Mouse (Mus musculus) lung, adult 18-20 months (tissue): ENCODE data around the gene Trpm7.

Experiments
- DNase-seq, 2 experiments: peaks; one replicate each; pipeline ENCODE4 v3.0.0; 2022; ENCODE audit warnings: mixed read lengths in 2 of 2

Gene Trpm7

DNA sequence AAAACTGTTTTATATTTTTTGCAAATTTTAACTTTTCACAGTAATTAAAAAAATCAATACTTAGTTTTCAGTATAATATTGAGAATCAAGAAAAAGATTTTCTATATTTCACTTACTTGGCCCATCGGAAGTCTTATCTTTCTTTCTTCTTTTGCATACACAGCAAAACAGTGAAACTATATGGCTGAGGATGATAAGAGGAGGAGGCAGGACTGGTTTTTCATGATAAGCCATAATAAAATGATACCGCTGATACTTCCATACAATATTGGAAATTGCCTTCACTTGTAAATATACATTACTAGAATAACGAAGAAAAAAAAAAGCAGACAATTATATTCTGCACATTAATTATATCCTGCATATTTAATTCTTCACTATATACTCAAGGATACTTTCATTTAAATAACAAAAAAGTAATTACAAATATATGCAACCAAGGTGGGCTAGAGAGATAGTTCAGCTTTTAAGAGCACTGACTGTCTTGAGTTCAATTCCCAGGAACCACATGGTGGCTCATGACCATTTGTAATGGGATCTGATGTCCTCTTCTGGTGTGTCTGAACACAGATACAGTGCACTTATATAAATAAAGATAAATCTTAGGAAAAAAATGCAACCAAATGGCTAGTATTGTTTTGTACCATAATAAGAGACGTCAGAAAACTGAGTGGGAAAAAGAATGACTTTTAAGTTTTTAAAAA is 59.2 kb downstream of the Trpm7 start:
- DNase-seq: no peak

DNA sequence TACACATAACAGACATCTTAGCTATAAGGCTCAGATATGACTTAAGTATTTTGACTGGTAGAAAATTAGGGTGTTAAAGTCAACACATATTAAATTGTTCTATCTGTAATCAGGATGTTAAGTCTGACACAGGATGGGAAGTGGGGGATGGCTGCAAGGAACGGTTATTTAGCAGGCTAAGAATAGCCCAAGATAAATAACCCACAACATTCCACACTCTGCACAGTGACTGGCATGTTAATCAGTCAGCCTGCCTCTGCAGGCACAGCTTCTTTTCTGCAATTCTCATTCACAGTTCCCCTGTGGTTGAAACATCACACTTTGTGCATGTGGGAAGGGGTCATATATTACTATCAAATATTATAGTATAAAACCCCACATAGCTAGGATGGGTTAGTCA is 60.2 kb downstream of the Trpm7 start:
- no peak for DNase-seq

DNA sequence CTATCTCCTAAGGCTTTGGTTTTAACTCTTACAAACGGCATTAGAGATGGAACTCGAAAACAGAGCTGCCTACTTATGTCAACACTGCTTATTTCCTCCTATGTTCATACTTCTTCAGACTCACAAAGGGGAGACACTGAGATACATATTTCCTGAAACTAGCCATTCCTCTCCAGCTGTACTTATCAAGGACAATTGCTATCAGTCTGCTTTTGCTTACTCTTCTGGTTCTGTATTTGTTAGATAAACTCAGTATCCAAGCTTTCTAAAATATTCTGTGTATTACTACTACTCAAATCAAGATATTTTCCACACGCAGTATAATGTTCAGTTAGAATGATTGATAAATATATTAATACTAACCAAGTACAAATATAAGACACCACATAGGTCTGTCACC is 74.0 kb downstream of the Trpm7 start:
- no peak for DNase-seq

DNA sequence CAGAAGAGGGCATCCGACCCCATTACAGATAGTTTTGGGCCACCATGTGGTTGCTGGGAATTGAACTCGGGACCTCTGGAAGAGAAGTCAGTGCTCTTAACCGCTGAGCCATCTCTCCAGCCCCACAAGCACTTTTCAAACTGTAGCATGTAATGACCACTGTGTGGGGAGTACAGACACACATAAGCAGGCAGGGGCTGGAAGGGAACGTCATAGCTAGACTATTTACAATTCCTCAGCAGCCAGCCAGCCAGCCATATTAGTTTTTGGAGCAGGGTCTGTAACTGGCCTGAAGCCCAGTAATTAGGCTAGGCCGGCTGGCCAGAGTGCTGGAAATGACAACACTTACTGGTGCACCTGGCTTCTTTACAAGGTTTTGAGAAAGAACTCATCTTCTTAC is 77.6 kb downstream of the Trpm7 start:
- no peak for DNase-seq

DNA sequence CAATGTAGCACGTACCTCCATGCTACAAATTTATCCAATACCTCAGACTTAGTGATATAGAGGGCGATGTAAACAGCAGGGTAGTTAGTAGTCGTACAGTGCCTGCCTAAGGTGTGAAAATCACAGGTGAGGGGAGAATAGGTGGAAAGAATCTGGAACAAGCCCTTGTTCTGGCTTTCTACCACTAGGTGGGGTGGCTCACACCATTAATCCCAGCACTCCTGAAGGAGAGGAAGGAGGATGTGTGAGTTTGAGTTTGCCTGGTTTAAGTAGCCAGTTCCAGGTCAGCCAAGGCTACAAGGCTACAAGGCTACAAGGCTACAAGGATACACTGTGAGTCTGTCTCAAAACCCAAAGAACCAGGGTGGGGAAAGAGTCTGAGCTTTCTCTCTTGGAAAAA is 80.3 kb downstream of the Trpm7 start:
- DNase-seq: no peak

DNA sequence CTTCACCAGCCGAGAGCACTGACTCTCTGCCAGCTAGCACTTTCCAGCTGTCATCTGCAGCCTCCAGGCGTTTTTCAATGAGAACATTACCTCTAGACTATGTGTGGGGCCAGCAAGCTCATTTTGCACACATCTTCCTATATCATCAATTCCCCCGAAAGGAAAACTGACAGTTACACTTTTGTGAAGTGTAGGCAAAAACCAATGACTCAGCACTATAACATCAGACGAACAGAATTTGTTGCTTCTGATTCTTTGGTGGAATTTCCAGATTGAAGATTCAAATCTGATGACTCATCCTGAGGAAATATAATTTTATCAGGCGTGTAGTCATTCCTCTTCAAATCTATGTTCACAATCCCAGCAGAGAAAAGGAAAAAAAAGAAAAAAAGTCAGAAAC is 83.4 kb downstream of the Trpm7 start:
- no peak for DNase-seq

DNA sequence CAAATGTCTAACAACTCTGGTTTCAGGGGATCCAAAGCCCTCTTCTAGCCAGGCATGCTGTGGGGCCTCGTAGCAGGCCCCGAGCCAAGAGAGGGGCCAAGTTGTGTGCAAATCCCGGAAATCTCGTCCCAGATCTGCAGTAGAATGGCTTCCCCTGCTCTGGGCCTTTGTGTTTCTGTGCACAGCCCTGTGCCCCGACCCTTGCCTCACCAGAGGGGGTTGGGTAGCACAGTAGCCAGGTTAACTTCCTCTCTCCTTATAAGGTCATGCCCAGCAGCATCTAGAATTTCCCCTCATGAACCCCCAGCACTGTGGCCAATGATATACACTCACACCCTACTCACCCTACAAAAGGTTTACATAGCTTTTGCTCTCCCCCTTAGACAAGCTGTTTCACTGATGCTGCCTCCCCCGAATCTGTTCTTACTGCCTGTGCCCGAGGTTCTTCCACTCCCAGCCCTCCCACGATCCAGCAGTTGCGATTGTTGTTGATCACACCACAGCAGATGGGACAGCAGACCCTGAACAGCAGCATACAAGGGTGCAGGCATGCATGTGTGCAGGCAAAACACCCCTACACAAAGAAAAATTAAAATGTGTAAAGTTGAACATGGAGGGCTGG is 88.2 kb downstream of the Trpm7 start:
- DNase-seq: no peak

DNA sequence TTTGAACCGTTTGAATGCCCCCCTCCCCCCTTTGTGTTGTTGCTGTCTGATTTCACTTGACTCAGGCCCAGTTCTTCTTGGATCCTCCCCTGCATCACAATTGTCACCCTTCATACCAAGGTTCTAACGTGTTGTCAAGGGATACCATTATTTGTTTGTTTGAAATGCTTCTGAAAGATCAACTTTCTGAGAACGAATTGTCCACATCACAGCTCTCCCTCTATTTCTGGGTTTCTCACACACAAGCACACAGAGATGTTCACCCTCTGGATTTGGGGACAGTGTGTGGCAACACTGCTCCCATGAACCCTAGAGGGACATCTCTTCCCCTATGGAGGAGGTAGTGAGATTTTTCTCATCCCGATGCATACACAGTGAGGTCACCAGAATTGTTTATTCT is 92.7 kb downstream of the Trpm7 start, which contains the start of gene Usp50:
Gene Usp50, minus strand, starts transcription at position 101 of the 400 bp plus-strand sequence.
- no peak for DNase-seq

DNA sequence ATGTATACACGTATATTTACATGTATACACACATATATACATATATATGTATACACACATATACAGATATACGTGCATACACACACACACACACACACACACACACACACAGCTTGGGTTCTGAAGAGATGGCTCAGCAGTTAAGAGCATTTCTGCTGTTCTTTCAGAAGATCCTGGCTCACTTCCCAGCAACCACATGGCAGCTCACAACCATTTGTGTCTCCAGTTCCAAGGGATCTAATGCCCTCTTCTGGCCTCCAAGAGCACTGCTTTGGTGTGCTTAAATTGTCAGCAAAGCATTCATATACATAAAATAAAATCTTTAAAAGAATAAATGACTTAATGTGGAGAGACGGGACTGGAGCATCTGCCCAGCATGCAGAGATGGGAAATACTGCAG is 93.6 kb downstream of the Trpm7 start:
- DNase-seq: peak; percentile 47 to 69

DNA sequence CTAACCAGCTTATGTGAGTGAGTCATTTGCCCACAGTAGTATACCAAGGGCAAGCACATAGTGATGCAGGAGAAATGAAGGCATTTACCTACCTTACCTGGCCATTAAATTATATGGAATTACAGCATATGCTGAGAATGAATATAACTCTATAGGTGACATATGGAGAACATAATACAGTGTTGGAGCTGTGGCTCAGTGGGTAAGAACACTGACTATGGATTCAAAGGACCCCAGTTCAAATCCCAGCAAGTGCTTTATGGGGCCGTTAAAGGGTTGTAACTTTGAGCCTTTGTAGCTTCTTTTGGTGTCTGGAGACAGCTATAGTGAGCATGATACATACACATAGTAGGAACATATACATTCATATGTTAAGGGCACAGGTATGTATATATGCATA is 94.6 kb downstream of the Trpm7 start:
- DNase-seq: no peak

DNA sequence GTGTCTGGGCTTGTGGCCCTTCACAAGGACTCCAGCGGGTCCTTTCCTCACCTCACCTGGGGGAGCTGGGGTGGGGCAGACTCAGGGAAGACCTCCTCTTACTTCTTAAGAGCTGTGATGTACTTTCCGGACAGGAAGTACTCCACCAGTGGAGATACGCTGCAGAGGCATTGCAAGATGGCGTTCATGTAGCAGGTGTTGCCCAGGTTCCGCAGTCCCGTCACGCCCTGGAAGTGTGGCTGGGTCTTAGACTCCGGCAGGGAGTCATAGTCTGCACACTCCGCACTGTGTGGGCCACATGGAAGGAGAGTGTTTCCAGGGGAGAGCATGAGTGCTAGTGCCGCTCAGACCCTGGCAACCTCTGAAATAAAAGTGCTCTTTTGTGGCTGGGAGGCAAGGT is 95.7 kb downstream of the Trpm7 start:
- no peak for DNase-seq

DNA sequence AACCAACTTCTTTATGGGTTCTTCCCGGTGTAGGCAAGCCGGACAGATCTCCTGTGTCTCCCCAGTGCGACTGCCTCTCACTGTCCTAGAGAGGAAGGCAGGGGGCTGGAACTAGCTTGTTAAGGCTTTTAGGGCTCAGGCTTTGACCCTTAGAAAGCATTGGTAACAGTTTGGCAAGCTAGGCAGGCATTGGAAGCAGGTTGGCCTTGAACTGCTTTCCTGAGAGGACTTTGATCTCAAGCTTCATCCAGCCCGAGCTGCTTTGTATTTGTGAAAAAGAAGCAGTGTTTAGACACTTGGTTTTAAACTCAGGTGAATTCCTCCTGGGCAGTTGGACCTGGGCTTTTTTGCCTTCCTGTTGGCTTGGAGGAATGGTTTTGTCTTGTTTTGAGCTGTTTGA is 97.2 kb downstream of the Trpm7 start:
- DNase-seq: no peak

DNA sequence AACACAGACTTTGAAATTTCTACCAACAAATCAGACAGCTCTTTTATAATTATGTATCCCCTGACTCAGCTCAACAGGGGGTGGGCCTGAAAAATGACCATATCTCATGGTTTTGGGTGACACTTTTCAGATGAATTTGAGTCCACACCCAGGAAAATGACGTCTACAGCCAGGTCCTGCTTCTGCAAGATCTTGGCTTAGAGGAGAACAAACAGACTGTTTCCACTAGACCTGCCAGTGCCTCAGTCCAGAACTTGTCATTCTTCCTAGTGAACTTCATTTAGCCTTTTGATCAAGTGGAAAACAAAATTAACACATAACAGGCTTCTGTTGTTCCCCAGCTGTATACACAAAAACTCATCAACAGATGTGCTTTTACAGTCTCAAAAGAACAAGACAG is 99.6 kb downstream of the Trpm7 start:
- no peak for DNase-seq

DNA sequence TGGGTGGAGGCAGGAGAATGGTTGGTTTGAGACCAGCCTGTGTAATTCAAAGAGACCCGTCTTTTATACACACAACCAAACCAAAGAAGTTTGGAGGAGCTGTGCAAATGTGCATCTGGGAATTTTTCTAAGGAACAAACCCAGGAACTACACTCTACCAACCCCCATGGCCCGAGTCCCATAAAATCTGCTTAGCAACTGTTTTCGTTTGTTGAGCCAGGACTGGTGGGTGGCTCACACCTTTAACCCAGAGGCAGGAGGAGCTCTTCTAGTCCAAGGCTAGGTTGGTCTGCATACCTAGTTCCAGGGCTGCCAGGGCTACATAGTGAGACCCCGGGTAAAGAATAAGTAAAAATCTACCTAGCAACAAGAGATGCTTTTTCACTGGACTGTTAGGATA is 100.1 kb downstream of the Trpm7 start:
- DNase-seq: no peak

DNA sequence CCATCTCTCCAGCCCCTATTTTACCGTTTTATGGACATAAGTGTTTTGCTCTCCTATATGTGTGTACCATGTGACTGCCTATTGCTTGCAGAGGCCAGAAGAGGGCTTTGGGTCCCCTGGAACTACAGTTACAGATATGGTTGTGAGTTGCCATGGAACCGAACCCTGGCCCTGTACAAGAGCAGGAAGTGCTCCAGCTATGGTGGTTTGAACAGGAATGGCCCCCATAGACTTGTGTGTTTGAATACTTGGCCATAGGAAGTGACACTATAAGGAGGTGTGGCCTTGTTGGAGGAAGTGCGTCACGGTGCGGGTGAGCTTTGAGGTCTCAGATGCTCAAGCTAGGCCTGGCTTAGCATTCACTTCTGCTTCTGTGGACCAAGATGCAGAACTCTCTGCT is 103.8 kb downstream of the Trpm7 start:
- no peak for DNase-seq

DNA sequence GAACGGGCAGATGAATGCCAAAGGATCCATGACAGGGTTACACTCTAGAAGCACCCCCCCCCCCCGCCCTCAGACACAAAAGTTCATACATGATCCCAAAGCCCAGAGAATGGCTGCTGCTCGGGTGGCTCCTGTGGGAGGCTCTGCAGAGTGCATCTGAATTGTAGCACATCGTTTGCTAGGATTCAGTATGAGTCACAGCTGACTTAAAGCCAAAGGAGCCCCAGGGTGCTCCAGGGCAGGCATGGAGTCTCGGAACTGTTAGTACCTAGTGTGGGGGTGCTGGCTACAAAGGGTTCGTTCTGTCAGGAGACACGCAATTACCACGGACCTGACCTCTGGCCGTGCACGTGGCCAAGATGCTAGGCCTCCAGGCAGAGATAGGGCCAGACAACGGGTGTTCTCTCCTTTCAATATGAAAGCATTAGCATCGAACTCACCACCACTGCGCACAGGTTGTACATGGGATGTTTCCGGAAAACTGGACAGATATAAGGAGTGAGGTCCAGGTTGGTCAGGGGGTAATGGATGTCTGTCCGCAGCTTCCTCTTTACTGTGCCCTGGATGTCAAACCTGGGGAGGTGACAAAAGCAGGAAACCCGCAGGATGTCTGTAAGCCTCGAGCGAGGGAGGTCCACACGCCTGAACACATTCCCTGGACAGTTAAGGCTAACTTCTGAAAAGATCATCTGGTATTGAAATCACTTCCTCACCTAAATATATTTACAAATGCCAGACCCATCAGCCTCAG is 106.4 kb downstream of the Trpm7 start:
- DNase-seq: no peak

DNA sequence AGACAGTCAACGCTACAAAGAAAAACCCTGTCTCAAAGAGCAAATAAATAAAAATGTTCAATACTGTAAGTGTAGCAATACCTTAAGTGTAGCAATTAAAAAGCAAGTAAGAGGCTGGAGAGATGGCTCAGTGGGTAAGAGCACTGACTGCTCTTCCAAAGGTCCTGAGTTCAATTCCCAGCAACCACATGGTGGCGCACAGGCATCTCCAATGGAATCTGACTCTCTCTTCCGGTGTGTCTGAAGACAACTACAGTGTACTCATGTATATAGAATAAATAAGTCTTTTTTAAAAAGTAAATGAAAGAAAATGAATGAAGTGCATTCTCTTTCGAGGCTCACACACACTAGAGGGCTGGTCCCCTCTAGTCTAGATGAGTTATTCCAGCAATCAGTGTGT is 107.8 kb downstream of the Trpm7 start:
- DNase-seq: no peak

DNA sequence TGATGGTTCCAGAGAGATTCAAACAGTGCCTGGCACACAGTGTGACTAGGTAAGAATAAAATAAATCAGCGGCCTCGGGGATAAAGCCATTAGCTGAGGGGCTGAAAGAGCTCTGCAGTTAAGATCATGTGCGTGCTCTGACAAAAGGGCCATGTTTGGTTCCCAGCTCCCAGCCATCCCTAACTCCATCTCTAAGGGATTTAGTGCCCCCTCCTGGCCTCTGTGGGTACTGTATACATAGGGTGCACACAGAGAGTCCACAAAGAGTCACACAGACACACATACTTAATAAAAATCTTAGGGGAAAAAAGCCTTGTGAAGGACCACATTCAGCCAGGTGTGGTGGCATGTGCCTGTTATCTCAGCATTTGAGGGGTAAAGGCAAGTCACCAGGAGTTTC is 108.4 kb downstream of the Trpm7 start:
- DNase-seq: no peak

DNA sequence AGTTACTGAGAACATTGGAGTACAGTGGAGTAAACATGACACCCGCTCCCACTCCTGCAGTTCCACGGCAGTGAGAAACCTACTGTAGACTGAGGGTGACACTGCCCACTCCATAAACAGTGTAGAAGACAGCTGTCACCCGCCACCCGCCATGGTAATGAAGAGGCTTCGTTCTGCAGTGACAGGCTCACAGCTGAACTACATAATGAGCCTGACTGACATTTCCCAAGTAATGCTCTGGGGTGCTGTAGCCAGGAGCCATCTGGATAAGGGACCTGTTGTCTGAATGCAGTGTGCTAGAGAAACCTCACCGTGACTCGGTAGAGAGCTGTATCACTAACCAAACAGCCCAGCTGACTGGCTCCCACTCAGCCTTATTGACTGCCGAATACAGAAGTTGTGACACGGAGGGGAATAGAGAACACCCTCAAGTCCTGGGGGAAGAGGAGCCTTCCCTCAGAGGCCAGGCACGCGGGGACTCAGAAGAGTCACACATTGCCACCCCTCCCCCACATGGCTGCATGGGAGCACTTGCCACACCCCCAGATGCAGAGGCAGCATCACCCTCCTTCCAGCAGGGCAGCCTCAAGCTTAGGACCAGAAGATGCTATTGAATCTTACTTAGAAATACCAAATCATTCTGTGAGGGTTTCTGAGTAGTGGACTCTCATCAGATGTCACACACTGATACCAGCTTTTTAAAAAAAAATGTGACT is 110.0 kb downstream of the Trpm7 start:
- DNase-seq: no peak

DNA sequence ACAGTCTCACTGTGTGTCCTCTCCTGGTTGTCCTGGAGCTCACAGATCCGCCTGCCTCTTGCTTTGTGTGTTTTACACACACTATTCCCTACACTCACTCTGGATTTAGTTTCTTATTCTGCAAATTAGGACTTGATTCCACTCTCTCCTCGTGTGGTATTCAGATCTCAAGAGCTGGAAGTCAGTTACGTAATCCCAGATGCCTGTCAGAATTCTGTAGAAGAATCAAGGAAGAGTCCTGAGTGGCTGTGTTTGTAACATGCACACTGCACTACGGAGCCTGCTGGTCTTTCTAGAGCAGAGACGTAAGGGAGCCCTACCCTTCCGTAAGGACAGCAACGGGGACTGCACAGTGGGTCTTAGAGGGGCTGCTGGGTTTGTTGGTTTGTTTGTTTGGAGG is 116.7 kb downstream of the Trpm7 start:
- DNase-seq: no peak

DNA sequence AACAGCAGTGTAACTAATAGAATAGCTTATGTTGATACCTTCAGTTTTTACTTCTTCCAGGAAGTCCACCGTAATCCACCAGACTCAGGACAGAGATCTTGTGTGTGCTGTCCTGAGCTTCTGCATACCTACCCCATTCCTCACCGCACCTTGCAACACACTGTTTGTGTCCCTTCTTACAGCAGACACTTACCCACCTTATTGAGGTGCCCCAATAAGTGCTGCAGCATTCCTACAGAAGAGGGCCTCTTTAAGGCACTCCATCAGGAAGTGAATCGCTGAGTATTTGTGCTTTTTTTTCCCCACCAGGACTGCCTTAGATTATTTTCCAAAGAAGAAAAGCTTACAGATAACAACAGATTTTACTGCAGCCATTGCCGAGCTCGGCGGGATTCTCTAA is 120.4 kb downstream of the Trpm7 start:
- DNase-seq: peak; percentile 48 to 64

DNA sequence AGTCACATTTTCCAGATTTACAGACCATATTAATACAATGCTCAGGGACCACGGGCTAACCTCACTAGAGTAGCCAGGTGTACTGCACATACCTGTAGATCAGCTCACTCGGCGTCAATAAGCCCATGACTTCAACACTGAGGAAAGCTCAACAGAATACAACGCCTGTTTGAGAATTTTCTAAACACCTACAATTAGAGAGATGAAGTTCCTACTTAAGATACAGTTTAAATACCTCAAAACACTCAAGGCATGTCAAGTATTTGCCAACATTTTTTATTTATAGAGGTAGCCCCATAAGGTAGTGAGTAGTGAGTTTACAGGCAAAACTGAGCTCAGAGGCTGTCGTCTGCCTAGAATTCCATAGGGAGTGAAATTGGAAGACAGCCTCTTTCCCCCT is 132.6 kb downstream of the Trpm7 start:
- DNase-seq: no peak
